Mouse (Mus musculus) spleen, adult 18-20 months (tissue): ENCODE data around the gene AC109138.7.

ENCODE experiments used
- DNase-seq, 2 experiments: peaks; one replicate each; pipeline ENCODE4 v3.0.0; 2022; ENCODE audit warnings: mixed read lengths in 2 of 2

AC109138.7 gene

DNA sequence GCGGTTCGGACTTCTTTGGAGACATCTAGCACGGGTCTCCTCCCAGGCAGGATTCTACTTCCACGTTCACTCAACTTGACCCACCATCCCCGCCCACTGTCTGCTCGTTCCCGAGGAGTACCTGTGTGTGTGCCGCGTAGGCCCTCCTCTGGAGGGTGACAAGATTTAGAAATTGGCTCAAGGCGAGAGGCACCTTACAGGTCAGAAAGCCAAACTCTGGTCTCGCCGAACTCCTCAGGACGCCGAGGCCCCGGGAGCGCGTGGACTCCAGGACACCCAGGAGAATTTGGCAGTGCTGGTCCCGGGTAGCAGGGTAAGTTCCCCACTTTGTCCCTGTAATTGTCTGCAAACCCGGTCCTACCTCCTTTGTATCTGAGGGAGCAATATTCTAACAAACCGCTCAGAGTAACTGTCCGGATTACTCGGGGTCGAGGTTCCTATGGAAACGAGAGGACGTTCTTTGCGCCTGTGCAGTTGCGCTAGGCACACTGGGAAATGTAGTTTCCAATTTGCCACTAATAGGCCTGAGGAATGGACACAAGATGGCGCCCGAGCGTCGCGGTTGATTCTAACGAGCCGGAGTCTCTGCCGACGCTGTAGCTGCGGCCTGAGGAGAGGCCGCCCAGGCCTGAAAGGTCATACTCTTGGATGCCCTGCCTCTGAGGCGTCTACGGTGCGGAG, 43.2 kb downstream of the AC109138.7 start:
- DNase-seq: peak; percentile 85 to 91

DNA sequence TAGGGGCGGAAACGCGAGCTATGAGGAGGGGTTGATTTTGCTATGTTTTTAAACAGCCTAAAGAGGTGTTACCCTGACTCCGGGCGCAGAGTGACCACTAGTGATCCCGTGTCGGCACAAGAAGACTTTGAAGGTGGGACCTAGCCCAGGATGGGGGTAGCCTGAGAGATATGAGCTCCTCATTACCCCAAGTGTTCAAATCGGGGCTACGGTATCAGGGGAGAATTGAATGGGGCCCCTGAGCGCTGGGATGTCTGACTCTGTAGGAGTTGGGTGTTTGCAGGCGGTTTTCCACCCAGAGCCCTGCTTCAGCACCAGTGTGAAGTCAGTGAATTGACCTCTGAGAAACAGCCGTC, 43.7 kb downstream of the AC109138.7 start:
- no peak for DNase-seq

DNA sequence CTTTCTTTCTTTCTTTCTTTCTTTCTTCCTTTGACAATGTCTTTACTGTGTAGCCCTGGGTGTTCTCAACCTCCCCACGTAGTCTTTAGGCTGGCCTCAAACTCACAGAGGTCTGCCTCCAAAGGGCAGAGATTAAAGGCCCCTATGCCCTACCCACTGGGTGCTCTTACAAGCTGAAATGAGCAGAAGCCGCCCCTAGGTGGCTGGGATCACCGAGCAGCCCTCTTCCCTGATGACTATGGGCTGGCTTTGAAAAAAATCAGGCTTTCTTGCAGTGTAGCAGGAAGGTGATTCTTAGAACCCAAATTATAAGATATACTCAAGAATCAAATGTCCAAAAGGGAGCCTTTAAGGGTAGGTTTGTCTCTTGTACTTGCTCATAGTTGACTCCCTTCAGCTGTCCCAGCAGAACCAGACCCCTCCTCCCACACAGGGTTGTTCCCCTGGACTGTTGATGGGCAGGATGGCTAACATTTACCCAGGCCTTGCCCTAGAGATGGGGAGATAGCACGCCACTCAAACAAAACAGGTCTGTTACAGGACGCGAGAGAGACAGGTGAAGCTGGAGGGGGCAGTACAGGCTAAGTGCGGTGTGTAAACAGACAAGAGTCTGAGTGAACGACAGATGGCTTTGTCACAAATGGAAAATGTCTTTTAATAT, 47.0 kb downstream of the AC109138.7 start:
- DNase-seq: no peak

DNA sequence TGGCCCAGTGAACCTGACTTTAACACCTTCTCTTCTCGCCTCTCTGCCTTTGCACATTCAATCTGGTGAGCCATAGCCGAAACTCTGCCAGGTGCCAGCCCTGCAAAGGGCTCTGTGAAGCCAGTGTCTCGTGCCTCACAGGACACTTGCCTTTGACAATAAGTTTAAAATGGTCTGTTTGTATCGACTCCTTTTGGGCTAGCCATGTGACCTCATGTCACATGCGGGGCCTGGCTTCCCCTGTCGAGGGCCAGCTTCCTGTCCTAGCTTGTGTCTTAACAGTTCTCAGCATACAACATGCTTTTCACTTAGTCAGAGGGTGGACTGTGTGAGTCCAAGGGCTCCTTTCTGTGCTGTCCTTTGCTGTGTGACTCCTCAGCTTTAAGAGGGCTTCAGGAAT, 48.6 kb downstream of the AC109138.7 start:
- no peak for DNase-seq

DNA sequence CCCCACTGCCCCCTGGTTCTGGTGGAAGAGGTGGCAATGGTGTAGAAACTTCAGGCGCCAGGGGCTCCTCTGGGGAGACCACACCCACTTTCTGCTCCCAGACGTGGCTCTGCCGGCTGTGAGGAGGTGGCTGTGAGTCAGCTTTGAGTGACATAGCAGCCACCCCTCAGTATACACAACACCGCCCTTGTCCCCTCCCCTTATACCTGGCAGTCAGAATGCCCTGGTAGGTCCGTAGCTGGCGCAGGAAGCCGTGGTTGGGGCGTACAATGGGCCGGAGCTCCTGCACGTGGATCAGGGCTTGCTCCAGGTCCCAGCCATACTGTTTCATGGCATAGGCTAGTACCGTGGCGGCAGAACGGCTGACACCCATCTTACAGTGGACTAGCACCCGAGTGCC, 49.5 kb downstream of the AC109138.7 start:
- no peak for DNase-seq

DNA sequence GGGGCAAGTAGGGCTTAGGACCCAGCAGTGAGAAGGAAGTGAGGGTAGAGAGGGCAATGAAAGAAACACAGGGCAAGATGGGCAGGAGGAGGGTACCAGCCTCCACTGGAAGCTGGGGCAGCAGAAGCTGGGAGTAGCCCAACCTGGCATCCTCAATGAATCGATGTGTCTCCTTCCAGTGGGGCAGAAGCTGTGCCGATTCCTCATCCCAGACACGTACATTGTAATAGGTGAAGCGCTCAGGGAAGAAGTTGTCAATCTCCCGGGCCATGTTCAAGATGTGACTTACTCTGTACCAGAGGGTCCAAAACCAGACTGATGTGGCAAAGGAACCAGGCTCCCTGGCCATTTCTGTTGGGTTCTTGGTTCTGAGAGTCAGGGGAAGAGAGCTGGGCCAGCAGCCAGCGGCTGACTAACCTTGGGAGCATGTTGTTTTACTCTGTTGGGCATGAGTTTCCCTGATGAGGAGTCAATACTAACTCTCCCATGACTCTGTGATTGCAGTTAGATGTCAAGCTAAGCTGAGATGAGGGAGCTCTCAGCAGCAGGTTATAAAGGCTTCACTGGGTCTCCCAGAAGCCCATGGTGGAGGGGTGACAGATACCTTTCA, 50.1 kb downstream of the AC109138.7 start:
- no peak for DNase-seq

DNA sequence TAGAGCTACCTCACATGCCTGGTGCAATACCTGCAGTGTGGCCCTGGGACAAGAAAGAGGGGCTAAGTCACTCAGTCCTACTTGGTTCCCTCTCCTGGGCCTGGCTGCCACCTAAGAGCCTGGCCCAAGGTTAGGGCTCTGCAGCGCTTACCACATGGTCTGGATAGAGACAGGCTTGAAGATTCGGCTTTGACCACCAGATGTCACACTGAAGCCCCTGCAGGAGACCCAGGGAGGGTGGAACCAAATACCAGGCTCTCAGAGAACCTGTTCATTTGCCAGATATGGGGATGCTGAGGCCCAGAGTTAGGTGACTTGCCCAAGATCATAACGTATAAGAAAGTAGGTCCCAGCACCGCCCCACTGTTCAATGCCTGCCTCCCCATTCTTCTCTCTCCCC, 51.8 kb downstream of the AC109138.7 start:
- DNase-seq: no peak

DNA sequence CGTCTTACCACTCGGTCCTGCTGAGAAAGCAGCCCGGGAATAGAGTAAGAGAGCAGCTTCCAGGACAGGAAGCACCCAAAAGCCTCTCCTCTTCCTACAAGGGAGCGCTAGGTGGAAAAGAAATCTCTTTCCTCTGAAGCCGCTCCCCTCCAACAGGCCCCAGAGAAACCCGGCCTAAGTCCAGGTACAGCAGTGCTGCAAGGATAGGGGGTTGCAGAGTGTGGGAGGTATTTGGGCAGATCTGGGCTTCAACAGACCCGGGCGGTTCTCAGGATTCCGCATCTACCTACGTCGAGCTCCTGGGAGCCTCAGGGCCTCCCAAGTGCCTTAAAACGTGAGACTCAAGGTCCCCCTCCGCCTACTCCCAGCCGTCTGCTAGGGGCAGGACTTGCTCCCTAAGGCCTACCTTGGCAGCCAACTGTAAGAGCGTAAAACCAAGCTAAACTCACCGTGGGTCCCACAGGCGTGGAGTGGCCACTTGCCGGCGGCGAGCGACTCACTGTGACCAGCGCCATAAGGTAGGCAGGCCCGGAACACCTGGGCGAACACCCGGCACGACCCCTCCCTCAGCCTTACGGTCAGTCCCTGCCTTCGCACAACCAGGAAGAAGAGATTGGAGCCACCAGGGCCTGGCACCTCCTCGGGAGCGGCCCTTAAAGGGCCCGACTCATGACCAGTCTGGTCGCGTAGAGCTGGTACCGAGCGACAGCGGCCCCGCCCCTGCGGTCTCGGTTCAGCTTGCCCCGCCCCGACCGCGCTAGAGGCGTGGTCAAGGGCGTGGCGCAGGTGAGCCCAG, 54.6 kb downstream of the AC109138.7 start, which contains the start of gene Ssh3:
TSS of gene Ssh3 (minus strand) at position 615 of the 796 bp plus-strand sequence.
- DNase-seq: peak; percentile 70 to 84

DNA sequence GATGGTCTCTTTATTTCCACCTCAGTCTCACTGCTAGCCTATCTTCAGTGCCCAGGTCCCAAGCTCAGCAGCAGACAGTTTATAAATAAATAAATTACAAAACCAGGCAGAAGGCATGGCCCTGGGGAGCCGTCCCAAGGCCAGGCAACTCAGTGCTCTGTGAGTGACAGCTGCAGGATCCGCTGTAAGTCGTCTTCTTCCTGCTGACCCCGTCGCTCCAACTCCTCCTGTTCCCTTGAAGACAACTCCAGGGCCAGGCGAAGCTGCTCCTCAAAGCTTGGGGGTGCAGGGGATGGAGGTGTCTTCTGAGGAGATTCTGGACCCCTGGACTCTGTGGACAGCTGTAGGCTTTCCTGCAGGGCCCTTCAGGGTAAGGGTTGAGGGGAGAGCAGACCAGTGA, 56.0 kb downstream of the AC109138.7 start:
- no peak for DNase-seq

DNA sequence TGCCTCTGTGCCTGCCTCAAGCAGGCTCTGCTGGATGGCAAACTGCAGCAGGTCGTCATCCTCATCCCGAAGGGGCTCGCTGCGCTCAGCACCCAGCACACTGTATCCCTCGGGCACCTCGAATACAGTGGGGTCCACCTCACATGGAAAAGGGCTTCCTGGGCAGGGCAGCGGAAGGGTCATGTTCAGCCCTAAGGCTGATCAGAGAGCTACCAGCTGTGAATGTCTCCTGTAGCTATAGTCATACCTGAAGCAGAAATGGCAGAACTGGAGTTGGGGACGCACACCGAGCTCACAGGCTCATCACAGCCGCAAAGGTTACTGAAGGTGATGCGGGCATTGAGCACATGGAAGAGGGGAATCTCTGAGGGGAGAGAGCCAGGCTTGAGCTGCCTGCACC, 56.8 kb downstream of the AC109138.7 start:
- DNase-seq: no peak

DNA sequence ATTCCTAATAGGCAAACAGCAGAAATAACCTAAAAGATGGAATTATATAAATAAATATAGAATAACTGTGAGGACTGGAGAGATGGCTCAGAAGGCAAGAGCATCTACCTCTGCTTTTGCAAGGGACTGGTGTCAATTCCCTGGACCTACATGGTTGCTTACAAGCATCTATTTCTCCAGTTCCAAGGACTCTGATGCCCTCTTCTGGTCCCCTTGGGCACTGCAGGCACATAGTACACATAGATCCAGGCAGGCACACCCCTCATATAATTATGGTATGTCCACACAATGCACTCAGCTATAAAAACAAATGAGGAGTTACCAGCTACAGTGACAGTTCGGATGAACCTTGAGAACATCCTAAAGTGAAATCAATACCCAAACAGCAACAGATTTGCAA, 65.3 kb downstream of the AC109138.7 start:
- DNase-seq: no peak

DNA sequence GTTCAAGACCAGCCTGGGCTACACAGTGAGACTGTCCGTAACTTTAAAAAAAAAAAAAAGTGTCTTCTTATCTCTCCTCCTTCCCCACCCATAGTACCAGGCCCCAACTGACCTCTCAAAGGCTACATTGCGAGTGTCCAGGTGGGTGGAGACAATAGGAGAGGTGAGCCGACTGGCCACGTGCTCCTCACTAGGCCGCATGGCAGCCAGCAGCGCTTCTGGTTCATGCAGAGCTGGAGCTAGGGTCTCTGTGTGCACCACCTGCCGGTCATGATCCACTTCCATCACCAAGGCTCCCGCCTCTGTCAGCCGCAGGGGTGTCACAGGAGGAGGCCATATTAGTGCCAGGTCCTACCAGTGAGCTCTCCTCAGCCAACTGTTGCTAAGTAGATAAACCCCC, 66.3 kb downstream of the AC109138.7 start:
- no peak for DNase-seq
